Mouse (Mus musculus) lung, postnatal 0 days (tissue): ENCODE results near the gene Lrrc26.

Experiments used
- CTCF ChIP-seq: IDR thresholded peaks from 2 replicates; pipeline ENCODE4 v1.5.1; 2016; ENCODE audit warnings: antibody characterized with exemption, mild to moderate bottlenecking
- EP300 ChIP-seq: IDR thresholded peaks from 2 replicates; pipeline ENCODE4 v1.6.1; 2016; ENCODE audit warnings: antibody characterized with exemption, mild to moderate bottlenecking, control low read depth

DNA sequence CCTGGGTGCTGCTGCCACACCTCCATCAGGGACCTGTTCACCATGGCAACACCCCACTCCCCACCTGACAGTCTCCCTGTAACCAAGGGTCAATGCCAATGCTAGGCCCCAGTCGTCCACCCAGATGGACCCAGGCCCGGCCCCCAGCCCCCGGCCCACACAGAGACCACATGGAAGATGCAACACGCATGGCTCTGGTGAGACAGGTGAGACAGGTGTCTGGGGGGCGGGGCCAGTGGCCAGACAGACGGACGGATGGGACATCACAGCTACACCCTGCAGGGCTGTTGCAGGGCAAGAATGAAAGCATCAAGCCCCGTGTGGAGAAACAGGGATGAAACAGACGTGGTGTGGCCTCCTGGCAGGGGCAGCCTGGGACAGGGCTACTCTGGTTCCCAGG is 4.0 kb downstream of the Lrrc26 start:
- TF ChIP-seq CTCF, result no peak
- no peak for TF ChIP-seq EP300
